Mouse (Mus musculus) heart, embryonic 13.5 days (tissue): Measurements from ENCODE around the gene Chrnb1. TPM values are rescaled to one million over a fixed set of nuclear protein-coding genes. Genes with fewer than 3 reads are reported as not detected.
A peak's percentile ranks its signal among the peaks of the same experiment; 100 is the strongest.

Source experiments
- ATAC-seq: fragments of 200-750 bp; cut with Nextera tagmentation; 2 replicates; pipeline ENCODE4 v1.8.0; 2017; ENCODE audit warnings: moderate TSS enrichment; ENCODE audit not compliant: insufficient number of reproducible peaks, low FRiP score, low TSS enrichment; ENCODE audit errors: extremely low read depth
- H3K27ac ChIP-seq: fragments of 300-500 bp; sonication (generic); replicated peaks from 2 replicates; pipeline ENCODE4 v1.5.1; 2015; ENCODE audit warnings: moderate library complexity, mild to moderate bottlenecking, inconsistent platforms
- H3K27me3 ChIP-seq: fragments of 300-500 bp; sonication (generic); replicated peaks from 2 replicates; pipeline ENCODE4 v1.6.1; 2015; ENCODE audit warnings: mild to moderate bottlenecking, inconsistent platforms
- H3K36me3 ChIP-seq: fragments of 300-500 bp; sonication (generic); 2 replicates; pipeline ENCODE4 v1.6.1; 2015; ENCODE audit warnings: mild to moderate bottlenecking, inconsistent platforms
- H3K4me1 ChIP-seq: fragments of 300-500 bp; sonication (generic); 2 replicates; pipeline ENCODE4 v1.6.1; 2015; ENCODE audit warnings: inconsistent platforms
- H3K4me2 ChIP-seq: fragments of 300-500 bp; sonication (generic); 2 replicates; pipeline ENCODE4 v1.6.1; 2015; ENCODE audit warnings: inconsistent platforms, mild to moderate bottlenecking, moderate library complexity
- H3K4me3 ChIP-seq: fragments of 300-500 bp; sonication (generic); 2 replicates; pipeline ENCODE4 v1.5.1; 2015; ENCODE audit warnings: moderate library complexity, mild to moderate bottlenecking, inconsistent platforms
- H3K9ac ChIP-seq: fragments of 300-500 bp; sonication (generic); 2 replicates; pipeline ENCODE4 v1.6.1; 2015; ENCODE audit warnings: inconsistent platforms, mild to moderate bottlenecking, moderate library complexity
- H3K9me3 ChIP-seq: fragments of 300-500 bp; sonication (generic); 2 replicates; pipeline ENCODE4 v1.6.1; 2016; ENCODE audit warnings: inconsistent platforms
- WGBS: fragments of 180-500 bp; shearing (Covaris S2); methylation state at CpG from one replicate; pipeline ENCODE4 v1.1.7; 2015; ENCODE audit warnings: mixed read lengths; 5-methylcytosine and 5-hydroxymethylcytosine counted together
- polyA plus RNA-seq: library from polyadenylated mRNA; unstranded; fragments of >200 nt; fragmentation: Nextera tagmentation; extraction: Ambion mirVana; gene quantifications from 2 replicates; pipeline ENCODE4 v1.2.1, GENCODE M21; 2015

The Chrnb1 gene
- polyA plus RNA-seq = 6.8 and 7.9 TPM in 2 replicates

DNA sequence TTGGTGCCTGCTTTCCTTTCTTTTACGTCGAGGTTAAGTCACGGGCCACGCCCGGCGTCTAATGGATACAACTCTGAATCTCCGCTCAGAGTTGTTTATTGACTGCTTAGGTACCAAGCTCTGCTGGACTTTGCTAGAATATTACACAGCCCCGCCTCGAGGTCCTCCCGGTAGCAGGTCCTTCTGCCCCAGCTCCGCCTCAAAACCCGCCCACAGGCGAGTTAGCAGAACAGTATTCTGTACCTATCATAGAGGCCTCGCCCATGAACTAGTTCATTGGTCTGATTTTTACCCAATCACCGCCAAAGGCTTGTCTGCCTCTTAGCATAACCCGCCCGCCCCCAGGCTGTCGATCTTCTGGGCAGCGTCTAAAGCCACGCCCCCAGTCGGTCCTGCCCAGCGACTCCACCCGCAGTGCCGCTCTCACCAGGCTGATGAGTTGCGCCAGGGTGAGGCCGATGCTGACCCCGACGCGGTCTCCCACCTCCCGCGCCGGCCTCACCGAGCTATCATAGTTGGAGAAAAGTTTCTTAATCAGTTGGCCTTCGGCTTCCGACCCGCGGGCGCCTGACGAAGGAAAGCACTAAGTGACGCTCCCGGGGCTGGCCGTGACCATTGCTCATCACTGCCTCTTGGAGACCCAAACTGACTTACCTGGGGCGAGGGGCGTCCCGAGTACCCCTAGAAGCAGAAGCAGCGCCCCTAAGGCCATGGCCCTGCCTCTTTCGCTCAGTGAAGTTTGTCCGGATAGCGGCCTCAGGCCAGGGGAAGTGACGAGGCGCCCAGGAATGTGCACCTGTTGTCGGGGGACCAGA lies at the start of gene Chrnb1:
Chrnb1 (minus strand) TSS at position 776 of the 815 bp plus-strand sequence.
- peak within 1 kb of the TSS; percentile 99 for H3K4me2 ChIP-seq
- no peaks in the 10 kb centered on the region for H3K9me3 ChIP-seq
- H3K9ac ChIP-seq = peak within 1 kb of the TSS; percentile 80
- ATAC-seq = peak; percentile 97
- 1% methylated on average over 52 of the region's 52 CpGs for WGBS
- H3K4me1 ChIP-seq = peaks cover 32% of the 10 kb centered on the region
- H3K4me3 ChIP-seq = peak within 1 kb of the TSS; percentile 64
- peaks cover 40% of the 10 kb centered on the region for H3K27me3 ChIP-seq
- no peaks in the 10 kb centered on the region for H3K36me3 ChIP-seq
- H3K27ac ChIP-seq = peak within 1 kb of the TSS; percentile 57

DNA sequence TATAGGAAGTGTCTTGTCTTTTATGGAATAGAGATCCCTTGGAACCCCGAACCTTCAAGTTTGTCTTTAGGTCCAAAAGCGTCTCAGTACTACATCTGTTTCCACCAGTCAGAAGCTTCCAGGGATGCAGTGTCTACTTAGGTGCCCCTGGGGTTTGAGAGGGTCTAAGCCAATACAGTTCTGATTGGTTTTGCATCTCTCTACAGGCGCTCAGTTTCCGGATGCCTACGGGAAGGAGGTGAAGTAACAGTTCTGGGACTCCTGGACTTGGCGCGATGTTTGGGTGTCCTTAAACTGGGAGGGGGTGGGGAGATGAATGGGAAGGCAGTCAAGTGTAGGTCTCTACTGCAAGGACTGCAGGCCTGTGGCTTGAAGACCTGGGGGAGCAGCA lies 43.0 kb upstream of the Chrnb1 start:
- peak overlapping the region; percentile 88 for H3K4me2 ChIP-seq
- no peaks in the 10 kb centered on the region for H3K9me3 ChIP-seq
- no peaks in the 10 kb centered on the region for H3K36me3 ChIP-seq
- ATAC-seq = no peak
- peak overlapping the region; percentile 64 for H3K4me3 ChIP-seq
- peaks cover 46% of the 10 kb centered on the region for H3K4me1 ChIP-seq
- peak overlapping the region; percentile 84 for H3K9ac ChIP-seq
- 2% methylated on average over 7 of the region's 7 CpGs for WGBS
- H3K27ac ChIP-seq = peak overlapping the region; percentile 85
- H3K27me3 ChIP-seq = peaks cover 34% of the 10 kb centered on the region

DNA sequence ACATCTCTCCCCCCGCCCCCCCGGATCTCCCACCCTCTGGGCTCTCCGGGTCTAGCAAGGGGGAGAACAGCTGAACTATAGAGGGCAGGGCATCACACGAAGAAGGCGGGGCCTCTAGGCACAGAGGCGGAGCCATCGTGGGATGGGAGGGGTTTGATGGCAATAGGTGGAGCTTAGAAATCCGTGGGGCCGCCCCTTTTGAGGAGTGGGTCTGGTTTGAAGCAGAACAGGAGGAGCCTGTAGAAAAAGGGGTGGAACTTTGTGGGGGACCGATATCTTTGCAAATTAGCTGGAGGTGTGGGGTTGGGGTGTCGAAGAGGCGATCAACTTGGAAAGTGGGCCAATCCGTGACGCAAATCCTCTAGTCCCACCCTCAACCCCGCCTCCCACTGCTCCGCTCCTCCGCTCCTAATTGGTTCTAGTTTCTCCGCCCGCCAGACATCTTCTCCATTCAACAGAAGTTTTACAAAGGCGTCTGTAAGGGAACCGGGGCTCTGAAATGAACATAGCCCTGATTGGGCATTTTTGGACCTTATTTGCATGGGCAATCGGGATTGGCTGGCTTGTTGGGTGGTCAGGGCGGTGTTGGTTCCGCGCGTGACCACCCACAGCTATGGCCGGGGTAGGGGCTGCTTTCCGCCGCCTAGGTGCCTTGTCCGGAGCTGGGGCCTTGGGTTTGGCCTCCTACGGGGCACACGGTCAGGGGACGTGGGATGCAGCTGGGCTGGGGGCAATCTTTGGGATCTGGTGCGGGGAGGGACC lies 42.4 kb upstream of the Chrnb1 start, which contains the start of gene Tmem256:
Tmem256 (plus strand) TSS at position 563 of the 762 bp plus-strand sequence.
- peaks cover 40% of the 10 kb centered on the region for H3K27me3 ChIP-seq

DNA sequence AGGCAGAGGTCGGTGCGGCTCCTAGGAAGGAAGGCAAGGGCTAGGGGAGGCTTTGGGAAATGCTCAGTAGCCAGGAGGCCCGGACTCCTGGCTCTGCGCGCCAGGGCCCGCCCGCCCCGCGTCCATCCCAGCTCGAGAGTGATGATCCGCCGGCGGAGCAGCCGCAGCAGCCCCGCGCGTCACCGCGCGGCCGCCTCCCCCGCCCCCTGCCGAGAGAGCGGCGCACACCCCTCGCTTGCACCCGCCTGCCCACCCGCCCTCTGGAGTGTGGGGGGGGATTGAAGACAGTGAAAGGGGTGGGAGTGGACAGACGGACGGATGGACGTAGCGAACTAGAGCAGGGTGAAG lies 41.8 kb upstream of the Chrnb1 start, which contains the start of gene Nlgn2:
Nlgn2 (minus strand) TSS at position 181 of the 348 bp plus-strand sequence.
- H3K36me3 ChIP-seq = peaks cover 8% of the 10 kb centered on the region; the same call in 1 of the 2 replicates
- H3K27ac ChIP-seq = peak within 1 kb of the TSS; percentile 85
- 0% methylated on average over 31 of the region's 32 CpGs for WGBS
- peak; percentile 59; the same call in 1 of the 2 replicates for ATAC-seq
- peak within 1 kb of the TSS; percentile 84 for H3K9ac ChIP-seq
- peaks cover 46% of the 10 kb centered on the region for H3K27me3 ChIP-seq
- peak within 1 kb of the TSS; percentile 64 for H3K4me3 ChIP-seq
- peak within 1 kb of the TSS; percentile 88 for H3K4me2 ChIP-seq
- no peaks in the 10 kb centered on the region for H3K9me3 ChIP-seq
- peaks cover 50% of the 10 kb centered on the region for H3K4me1 ChIP-seq

More for the DNA sequence above, 42.4 kb upstream of the Chrnb1 start, which contains the start of gene Tmem256:
- 0 out of 2 replicates have a peak, but pooled peaks cover 3% of the 10 kb centered on the region for H3K36me3 ChIP-seq
- peaks cover 50% of the 10 kb centered on the region for H3K4me1 ChIP-seq
- peak within 1 kb of the TSS; percentile 84 for H3K9ac ChIP-seq
- H3K9me3 ChIP-seq = no peaks in the 10 kb centered on the region
- under 1% methylated on average over 34 of the region's 34 CpGs for WGBS
- H3K4me2 ChIP-seq = peak within 1 kb of the TSS; percentile 88
- peak within 1 kb of the TSS; percentile 64 for H3K4me3 ChIP-seq
- peak within 1 kb of the TSS; percentile 85 for H3K27ac ChIP-seq
- ATAC-seq = peak; percentile 90

DNA sequence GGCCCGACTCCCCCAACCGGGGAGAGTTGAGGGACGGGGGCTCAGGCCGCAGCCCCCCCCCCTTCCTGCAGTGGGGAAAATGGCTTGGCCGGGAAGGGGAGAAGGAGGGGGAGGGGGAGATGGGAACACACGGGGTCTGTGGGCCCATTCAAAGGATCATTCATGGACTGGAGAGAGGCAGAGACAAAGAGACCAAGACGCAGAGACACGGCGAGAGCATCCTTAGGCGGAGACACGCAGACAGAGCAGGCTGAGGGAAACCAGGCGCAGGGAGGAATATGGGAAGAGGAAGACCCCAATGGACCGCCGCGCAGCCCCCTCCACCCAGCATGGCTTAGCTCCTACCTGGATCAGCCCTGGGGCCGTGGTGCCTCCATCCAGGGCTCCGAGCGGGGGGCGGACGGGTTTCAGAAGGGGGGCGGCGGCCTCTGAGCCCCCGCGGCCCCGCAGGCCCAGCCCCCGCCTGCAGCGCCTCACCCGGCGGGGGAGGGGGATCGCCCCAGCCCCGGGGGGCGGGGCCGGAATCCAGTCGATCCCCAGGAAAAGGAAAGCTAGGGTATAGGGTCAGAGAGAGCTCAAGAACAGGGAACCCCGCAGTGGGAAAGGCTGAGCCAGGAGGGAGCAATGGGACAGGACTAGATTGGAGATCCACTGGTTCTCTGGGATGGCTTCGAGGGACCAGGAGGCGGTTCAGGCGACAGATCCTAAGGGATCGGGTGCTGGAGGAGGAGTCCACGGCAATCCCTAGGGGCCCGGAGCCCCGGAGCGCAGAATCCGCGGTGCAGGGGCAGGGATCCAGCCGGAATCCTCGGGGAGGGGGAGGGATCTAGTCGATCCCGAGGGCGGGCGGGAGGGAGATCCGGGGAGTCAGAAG lies 41.2 kb upstream of the Chrnb1 start:
- Histone ChIP-seq H3K27ac (peak overlapping the region; percentile 69), H3K27me3 (peaks cover 52% of the 10 kb centered on the region), H3K4me2 (peak overlapping the region; percentile 88), H3K9me3 (no peaks in the 10 kb centered on the region), H3K9ac (peak overlapping the region; percentile 84), H3K36me3 (peaks cover 9% of the 10 kb centered on the region; the same call in 1 of the 2 replicates), H3K4me1 (peaks cover 50% of the 10 kb centered on the region), H3K4me3 (peak overlapping the region; percentile 64)
- 1% methylated on average over 51 of the region's 52 CpGs for WGBS
- ATAC-seq = no peak

DNA sequence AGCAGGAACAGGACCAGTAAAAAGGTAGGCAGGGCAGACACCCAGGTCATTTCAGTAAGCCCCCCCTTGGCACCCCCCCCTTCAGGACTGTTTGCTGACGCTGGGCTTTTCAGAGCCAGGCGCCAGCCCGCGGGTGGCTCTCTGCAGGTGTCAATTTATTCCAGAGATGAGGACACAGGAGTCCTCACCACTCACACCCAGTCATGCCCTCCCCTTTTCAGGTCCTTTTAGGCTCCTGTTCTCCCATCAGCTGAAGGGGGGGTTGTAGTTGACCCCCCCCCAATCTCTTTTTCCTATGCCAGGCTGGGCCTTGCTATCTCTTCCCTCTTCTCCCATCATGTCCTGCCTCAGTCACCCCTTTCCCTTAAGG lies 40.2 kb upstream of the Chrnb1 start:
- Histone ChIP-seq H3K27ac (no peak overlapping the region), H3K9me3 (no peaks in the 10 kb centered on the region), H3K36me3 (peaks cover 9% of the 10 kb centered on the region; the same call in 1 of the 2 replicates), H3K4me3 (peak overlapping the region; percentile 64), H3K27me3 (peaks cover 52% of the 10 kb centered on the region), H3K4me1 (peaks cover 50% of the 10 kb centered on the region), H3K9ac (peak overlapping the region; percentile 84), H3K4me2 (peak overlapping the region; percentile 88)
- WGBS = 24% methylated on average over 4 of the region's 4 CpGs
- no peak for ATAC-seq

DNA sequence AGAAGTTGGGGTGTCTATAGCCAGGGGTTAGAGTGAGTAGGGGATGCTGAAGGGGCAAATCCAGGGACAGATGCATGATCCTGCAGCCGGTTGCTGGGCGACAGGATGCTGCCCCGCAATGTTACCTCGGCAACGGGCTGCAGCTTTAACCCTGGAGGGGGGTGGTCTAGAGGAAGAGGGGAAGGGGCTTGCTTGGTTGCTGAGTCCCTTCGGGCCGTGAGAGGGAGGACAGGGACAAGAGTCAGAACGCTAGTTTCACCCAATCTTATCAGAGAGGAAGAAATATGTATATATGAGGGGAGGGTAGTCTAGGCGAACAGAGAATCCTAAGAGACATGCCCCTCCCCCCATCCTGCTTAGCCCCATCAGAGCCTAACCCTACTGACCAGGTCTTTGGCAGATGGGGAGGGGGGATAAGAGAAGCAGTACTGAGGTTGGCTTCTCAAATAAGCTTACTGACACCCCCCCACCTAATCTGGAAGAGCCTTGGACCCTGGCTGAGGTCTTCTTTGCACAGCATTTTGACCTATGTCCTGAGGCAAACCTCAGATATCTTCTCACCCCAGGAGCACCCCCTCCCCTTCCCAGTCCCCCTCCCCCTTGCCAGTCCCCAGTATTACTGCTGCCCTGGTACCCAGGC lies 39.7 kb upstream of the Chrnb1 start:
- H3K4me3 ChIP-seq = peak overlapping the region; percentile 64
- ATAC-seq = no peak
- H3K4me2 ChIP-seq = peak overlapping the region; percentile 88
- H3K27me3 ChIP-seq = peaks cover 52% of the 10 kb centered on the region
- H3K9me3 ChIP-seq = no peaks in the 10 kb centered on the region
- peak overlapping the region; percentile 84 for H3K9ac ChIP-seq
- peaks cover 9% of the 10 kb centered on the region; the same call in 1 of the 2 replicates for H3K36me3 ChIP-seq
- H3K27ac ChIP-seq = no peak overlapping the region
- WGBS = 16% methylated on average over 9 of the region's 9 CpGs
- H3K4me1 ChIP-seq = peaks cover 50% of the 10 kb centered on the region

DNA sequence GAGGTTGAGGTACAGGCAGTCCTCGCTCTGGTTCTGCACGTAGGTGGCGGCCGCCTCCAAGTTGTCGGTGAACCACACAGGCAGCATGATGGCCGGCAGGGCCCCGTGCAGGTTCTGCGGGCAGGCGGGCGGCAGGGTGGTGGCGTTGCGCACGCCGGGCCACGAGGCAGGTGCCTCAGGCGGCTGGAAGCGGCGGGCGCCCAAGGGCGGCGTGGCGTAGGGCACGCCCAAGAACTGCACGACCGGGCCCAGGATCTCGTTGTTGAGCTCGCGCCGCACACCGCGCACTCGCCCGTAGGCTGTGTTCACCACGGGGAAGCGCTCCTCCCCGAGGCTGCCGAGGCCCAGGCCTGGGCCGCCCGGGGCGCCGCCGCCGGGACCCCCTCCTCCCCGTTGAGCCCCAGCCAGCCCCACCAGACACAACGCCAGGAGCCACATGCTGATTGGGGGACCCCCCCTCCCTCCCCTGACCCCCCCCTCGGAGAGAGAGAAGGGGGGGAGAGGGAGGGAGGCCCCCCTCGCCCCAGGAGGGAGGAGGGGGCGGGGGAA lies 38.3 kb upstream of the Chrnb1 start:
- H3K4me2 ChIP-seq = peak overlapping the region; percentile 88
- no peak for ATAC-seq
- H3K36me3 ChIP-seq = peaks cover 9% of the 10 kb centered on the region; the same call in 1 of the 2 replicates
- H3K27me3 ChIP-seq = peaks cover 52% of the 10 kb centered on the region
- H3K9ac ChIP-seq = peak overlapping the region; percentile 83
- 6% methylated on average over 47 of the region's 48 CpGs for WGBS
- no peaks in the 10 kb centered on the region for H3K9me3 ChIP-seq
- H3K4me1 ChIP-seq = peaks cover 44% of the 10 kb centered on the region
- peak overlapping the region; percentile 53 for H3K4me3 ChIP-seq
- no peak overlapping the region for H3K27ac ChIP-seq

DNA sequence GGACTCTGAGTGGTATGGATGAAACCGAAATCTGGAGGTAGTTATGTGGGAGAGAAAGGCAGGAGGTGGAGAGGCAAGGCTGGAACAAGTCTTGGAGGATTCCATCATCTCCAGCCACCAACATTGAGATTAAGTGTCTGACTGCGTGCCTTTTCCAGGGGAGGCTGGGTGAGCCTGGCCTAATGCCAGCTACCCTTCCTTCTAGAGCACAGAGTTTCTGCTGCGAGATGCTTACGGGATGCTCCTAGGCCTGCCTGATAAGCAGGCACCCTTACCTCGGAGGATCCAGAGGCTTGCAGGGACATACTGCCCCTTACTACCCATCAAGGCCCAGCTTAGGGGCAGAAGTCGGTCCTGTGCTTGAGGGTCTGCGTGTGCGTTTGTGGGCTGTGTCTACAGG lies 37.8 kb upstream of the Chrnb1 start:
- H3K9me3 ChIP-seq = no peaks in the 10 kb centered on the region
- H3K4me3 ChIP-seq = peak overlapping the region; percentile 53
- no peak overlapping the region for H3K27ac ChIP-seq
- H3K4me1 ChIP-seq = peaks cover 40% of the 10 kb centered on the region
- ATAC-seq = no peak
- WGBS = 31% methylated on average over 8 of the region's 8 CpGs
- peak overlapping the region; percentile 88 for H3K4me2 ChIP-seq
- peaks cover 9% of the 10 kb centered on the region; the same call in 1 of the 2 replicates for H3K36me3 ChIP-seq
- peaks cover 52% of the 10 kb centered on the region for H3K27me3 ChIP-seq
- peak overlapping the region; percentile 83 for H3K9ac ChIP-seq

DNA sequence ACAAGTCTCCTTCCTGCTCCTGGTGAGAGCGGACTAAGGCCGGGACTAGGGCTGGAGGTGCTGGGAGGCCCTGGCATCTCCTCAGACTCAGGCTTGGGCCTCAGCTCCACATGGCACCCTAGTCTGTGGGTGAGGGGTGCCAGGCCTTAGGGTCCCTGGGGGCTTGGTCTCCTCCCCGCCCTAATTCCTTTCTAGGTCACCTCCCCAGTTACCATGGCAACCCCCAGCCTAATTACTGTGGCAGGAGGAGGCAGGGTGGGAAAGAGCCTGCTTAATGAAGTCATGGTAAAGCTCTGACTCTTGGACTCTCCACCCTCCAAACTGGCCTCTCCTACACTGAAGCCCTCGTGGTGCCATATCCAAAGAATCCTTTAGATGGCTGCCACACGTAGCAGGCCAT lies 33.1 kb upstream of the Chrnb1 start:
- H3K4me1 ChIP-seq = peaks cover 6% of the 10 kb centered on the region
- no peaks in the 10 kb centered on the region for H3K9me3 ChIP-seq
- peaks cover 39% of the 10 kb centered on the region for H3K36me3 ChIP-seq
- peaks cover 19% of the 10 kb centered on the region for H3K27me3 ChIP-seq
- H3K4me2 ChIP-seq = no peak overlapping the region
- no peak overlapping the region for H3K27ac ChIP-seq
- H3K9ac ChIP-seq = no peak overlapping the region
- WGBS = 77% methylated on average over 5 of the region's 5 CpGs
- ATAC-seq = no peak
- H3K4me3 ChIP-seq = no peak overlapping the region
